Mouse (Mus musculus): ENCODE data around the gene Mcm5.
A peak's percentile ranks its signal among the peaks of the same experiment; 100 is the strongest.

Mcm5 gene

GRCm38 (mm10) chr8:75102956-75103355 is 6.4 kb upstream of the Mcm5 start:
- DNase-seq (ENCODE audit: low spot score), result no peak

DNA sequence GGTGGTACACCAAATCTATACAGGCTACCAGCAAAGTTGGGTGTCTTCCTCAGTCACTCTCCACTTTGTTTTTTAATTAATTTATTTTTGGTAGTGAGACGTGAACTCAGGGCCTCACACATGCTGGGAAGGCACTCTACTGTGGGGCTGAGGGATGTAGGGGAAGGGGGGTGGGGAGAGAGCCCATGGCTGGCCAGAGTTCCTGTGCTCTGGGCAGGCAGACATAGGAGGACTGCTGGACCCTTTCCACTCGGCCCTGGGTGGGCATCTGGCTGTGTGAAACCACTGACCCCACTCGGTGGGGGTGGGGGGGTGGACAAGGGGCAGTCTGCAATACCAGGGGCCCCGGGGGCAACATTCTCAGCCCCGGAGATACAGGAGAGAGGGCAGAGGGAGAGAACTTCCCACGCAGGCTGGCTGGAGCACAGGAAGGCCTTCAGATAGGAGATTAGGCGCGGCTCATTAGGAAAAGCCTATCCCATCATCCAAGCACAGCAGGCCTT is 5.9 kb upstream of the Mcm5 start:
- DNase-seq (ENCODE audit: low spot score), result no peak

GRCm38 (mm10) chr8:75108527-75109235 is 688 bp upstream of the Mcm5 start:
- peak; percentile 80 for DNase-seq (ENCODE audit: low spot score)

DNA sequence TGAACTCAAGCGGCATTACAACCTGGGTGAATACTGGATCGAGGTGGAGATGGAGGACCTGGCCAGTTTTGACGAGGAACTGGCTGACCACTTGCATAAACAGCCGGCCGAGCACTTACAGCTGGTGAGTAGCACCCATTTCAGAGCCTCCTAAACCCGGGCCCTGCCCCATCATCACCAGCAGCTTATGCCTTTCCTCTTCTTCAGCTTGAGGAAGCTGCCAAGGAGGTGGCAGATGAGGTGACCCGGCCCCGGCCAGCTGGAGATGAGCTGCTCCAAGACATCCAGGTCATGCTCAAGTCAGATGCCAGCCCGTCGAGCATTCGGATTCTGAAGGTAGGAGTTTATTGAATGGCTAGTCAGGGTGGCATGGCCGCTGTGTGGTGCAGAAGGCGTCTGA is 724 bp downstream of the Mcm5 start:
- no peak for DNase-seq (ENCODE audit: low spot score)

- no peak for DNase-seq (ENCODE audit: low spot score)
These were observed 9.1 kb downstream of the Mcm5 start for GRCm38 (mm10) chr8:75118505-75118904.

DNA sequence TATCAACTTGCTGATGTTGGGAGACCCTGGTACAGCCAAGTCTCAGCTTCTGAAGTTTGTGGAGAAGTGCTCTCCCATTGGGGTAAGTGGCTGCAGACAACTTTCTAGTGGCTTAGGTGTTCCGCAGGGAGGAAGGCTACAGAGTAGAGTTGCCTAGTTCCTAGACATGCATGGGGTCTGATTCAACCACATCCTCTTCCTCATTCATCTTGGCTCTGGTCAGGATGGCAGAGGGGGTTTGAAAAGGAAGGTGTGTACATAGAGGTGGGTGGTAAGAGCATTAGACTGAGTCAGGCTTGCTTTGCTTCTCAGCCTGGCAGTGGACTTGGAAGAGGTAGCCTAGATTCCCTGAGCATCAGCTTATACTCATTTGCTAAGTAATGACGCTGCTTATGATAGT is 9.9 kb downstream of the Mcm5 start:
- DNase-seq (ENCODE audit: low spot score), result no peak

- DNase-seq (ENCODE audit: low spot score), result no peak
These were observed 10.4 kb downstream of the Mcm5 start for GRCm38 (mm10) chr8:75119747-75120146.

DNA sequence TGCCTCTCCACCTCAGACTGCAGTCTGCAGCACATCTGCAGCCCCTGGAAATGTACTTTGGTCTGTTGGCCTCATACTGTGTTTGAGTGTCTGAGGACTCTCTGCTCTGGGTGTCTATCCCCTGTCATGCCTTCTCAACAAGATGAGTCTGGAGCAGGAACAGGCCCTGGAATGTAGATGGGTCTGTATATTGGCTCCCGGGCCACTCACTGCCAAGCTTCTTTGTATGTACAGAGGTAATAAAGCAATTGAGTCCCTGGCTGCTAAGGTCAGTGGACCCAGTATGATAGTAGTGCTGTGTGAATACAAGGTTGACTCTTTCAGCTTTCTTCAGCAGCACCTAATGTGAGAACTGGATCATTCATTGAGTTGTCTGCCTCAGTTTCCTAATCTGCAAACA is 18.0 kb downstream of the Mcm5 start:
- no peak for DNase-seq (ENCODE audit: low spot score)

DNA sequence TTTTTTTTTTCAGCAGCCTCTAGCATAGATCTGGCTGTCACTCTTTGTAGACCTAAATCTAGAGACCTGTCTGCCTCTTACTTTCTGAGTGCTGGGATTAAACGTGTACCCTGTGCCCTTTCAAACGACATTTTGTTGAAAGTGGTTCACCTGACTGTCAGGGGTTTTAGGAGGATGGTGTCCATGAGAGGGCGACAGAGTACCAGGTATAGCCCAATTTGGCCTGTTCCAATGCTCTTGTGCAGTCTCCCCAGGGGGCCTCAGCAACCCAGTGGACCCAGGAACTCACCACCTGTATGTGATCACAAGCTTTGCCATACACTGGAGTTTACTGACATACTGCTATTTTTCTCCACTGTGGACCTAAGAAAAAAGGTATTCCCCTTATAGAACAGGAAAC is 23.1 kb downstream of the Mcm5 start:
- peak; percentile 22 for DNase-seq (ENCODE audit: low spot score)

DNA sequence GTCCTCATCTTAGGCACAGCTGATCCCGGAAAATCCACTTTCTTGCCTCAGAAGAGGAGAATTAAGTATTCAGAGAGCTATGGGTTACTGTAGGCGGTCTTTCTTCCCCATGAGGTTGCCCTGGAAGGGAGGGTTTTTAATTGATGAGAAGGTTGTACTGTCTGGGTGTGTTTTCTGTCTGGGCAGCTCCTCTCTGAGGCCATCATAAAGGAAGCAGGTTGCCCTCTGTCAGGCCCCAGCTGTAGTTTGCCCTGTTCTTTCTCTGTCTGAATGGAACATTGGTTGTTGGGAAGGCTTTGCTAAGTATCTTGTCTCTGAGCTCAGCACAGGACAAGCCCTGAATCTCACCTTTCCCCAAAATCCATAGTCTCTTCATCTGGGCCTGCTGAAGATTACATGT is 24.0 kb downstream of the Mcm5 start:
- no peak for DNase-seq (ENCODE audit: low spot score)

DNA sequence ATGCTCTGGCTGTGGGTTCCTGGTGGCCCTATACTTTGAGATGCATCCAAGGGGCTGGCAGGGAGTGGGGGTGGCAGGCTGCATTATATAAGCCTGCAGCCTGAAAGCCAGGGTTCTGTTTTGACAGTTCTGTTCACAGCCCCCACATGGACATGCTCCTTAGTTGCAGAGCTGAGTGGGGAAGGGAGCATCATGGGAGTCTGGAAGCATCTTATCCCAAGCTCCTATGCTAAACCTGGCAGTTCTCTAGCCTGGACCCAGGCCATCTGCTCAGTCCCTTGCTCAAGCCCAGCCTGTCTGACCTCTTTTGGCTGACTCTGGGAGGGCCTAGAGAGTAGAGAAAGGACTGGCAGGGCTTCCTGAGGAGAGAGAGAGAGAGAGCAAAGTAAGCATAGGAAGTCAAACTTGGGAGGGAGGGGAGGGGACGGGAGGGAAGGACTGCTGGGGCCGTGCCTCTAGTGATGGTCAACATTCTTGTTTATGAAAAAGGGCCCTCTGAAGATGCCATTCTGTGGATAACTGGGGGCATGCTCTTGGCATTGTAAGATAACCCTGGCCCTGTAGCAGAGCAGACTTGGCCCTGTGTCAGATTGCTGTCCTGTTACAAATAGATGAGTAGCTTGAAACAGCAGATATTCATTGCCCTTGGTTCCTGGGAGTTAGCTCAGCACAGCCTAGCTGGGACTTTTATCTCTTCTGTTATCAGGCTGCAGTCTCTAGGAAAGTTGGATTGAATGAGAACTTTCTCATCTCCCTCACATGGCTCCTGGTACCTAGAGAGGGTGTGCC is 25.4 kb downstream of the Mcm5 start:
- peak; percentile 40 for DNase-seq (ENCODE audit: low spot score)

DNA sequence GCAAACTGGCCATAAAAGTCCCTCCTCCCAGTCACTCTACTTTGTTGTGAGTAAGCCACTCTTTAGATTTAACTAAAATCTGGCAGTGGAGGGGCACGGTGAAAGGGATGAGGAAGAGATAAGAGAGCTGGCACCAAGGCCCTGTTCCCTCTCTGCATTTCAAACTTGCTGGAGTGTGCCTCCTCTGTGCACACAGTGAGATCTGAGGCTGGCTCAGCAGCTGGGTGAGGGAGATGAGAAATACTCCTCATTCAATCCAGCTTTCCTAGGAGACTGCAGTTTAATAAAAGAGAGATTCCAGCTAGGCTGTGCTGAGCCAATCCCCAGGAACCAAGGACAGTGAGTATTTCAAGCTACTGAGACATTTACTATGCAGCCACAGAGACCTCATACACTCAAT is 26.4 kb downstream of the Mcm5 start:
- DNase-seq (ENCODE audit: low spot score), result no peak

DNA sequence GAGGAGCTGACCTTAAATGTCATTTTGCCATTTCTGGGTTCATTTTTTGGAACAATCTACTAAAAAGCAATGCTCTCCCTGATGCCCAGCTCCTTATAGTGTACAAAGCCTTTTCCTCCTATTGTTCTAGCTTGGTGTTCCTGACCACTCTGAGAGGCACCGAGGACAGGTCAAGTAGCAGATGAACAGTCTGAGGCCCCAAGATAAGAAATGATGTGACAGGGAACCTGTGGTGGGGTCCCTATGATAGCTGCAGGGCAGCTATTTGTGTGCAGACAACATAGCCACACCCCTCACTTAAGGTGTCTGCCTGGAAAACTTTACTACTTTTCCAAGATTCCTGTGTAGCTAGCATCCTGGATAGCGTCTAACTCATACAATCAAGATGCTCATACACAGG is 26.9 kb downstream of the Mcm5 start:
- DNase-seq (ENCODE audit: low spot score), result no peak

DNA sequence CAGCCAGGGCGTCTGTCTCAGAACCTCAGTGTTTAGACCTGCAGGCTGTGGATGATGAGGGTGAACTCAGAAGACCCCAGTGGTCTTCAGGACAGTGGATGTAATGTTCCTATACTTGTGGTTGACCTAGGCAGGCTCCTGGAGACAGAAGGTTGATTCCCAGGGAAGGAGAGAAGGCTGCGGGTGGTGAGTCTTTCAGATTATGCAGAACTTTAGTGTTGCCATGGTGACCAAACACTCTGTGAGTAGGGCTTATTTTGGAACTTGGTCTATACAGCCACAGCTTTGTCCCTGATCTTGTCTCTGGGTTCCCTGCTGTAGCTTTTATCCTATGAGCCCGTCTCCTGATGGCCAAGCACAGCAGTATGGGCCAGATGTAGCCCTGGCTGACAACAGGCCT is 28.2 kb downstream of the Mcm5 start:
- no peak for DNase-seq (ENCODE audit: low spot score)

DNA sequence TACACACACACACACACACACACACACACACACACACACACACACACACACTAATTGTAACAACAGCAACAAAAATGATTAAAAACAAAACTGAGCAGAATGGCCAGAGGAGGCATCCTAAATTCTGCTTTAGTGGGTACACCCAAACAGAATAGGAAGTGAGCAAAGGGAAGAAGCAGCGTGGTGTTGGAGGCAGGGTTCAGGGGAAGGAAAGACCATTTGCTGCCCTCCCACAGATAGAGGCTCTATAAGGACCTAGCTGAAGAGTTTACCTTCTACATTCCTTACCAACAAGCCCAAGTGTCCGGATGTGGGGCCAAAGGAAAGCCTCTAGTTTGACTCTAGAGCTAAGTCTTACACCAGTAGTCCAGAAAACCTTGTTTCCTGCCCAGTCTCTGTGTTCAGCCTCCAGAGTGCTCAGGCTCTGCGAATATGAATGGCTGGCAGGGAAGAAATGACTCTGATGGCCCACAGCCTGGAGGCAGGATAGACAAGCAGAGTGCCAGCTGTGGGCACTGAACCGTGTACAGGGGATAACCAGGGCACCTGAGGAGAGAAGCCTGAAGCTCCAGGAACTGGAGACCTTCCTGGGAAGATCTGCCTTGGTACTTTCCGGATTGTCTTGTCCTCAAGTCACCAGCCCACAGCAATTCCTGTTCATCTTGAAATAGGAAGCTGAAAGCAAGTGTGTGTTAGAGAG is 41.7 kb downstream of the Mcm5 start:
- no peak for DNase-seq (ENCODE audit: low spot score)

- no peak for DNase-seq (ENCODE audit: low spot score)
These were observed 42.4 kb downstream of the Mcm5 start for GRCm38 (mm10) chr8:75151743-75152142.

DNA sequence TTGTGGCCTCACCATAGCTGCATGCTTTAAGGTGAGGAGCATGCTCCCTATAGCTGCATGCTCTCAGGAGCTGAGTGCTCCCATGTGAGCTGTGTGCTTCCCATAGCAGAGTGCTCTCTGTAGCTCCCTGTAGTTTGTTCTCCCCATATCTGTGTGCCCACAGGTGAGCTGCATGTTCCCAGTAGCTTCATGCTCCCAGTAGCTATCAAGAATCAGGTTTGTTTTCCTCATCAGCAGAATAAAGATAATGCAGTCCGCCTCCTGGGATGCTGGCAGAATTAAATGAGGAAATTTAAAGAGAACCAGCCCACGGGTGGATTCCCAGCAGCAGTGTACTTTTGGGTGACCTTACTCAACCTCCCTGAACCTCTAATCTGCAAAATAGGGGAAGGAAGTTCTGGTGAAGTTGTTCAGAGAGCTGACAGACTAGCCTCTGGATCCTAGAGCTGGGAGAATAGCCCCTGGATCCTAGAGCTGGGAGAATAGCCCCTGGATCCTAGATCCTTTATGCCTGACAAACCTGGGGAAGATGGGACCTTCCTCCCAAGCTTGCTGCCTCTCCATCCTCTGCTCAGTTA is 43.2 kb downstream of the Mcm5 start:
- no peak for DNase-seq (ENCODE audit: low spot score)

- DNase-seq (ENCODE audit: low spot score), result no peak
These were observed 45.6 kb downstream of the Mcm5 start for GRCm38 (mm10) chr8:75154855-75155478.

DNA sequence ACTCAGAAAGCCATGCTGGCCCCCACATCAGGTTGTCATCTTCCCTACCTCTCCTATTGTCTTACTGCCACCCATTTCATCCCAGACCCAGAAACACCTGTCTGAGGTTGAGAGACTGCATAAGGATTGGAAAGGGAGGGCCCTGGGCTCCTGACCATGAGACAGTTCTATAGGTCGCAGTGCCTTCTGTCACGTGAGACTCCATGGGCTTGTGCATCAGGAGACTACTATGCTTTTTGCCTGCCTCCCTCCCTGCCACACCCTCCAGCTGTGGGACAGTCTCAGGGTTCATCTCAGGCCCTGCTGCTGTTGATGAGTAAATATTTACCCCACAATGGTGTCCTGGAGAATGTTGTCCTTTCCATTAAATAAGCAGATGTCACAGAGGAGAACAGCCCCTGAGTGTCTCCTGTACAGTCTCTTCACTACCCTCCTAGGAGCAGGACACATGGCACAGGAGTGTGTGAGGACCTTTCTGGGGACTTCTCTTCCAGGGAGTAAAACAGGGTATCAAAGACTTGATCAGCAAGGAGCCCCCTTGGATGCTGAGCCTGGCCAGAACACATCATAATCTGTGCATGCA is 46.5 kb downstream of the Mcm5 start:
- no peak for DNase-seq (ENCODE audit: low spot score)

DNA sequence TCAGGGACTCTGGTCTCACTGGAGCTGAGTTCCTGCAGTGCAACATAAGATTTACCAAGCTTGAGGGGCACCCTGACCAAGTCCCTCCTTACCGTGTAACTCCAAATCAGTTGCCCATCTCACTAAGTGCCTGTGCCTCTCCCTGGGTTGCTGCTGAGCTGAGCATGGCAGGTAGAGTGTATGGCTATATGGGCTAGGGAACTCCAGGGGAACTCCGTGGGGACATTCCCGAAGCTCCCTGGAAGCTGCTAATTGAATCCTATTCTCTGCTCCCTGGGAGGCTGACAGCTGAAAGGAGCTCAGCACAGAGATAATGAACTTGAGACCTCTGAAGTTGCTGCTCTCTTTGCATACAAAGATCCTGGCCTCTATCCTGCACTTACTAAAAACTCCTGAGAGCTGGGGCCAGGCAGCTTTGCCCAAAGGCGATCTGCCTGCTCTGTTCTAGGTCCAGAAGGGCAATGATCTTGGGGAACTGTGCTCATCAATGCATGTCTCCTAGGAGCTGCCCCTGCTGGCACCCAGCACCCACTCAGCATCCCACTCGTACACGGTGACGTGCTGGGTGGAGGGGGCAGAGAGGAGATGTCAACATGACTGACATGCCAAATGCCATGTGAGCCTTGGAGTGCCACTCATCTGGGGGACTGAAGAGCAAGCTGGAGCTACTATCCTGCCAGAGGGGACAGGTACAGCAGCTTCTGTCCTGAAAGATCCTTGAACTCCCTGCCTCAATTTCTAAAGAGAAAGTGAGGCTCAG is 48.3 kb downstream of the Mcm5 start:
- no peak for DNase-seq (ENCODE audit: low spot score)

DNA sequence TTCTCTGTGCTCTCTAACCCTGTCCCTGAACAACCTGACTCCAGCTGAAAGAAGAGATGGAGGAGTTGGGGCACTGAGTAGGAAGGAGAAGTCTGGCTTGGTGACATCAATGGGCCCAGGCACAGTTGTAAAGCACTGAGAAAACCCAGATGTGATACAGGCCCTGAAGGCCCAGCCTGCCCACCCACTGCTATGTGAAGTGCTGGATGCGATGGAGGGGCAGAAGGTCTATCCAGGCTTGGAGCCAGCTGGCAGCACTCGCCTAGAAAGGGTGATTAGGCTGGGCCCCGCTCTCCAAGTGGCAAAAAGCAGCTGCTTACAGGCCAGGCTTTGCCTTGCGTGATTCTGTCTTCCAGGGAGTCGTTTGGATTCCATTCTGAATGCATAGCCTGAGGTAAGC is 60.0 kb downstream of the Mcm5 start:
- DNase-seq (ENCODE audit: low spot score), result no peak

All from ovary, postnatal 36 days (tissue).